Mouse (Mus musculus) embryonic facial prominence, embryonic 11.5 days (tissue): ENCODE results near the gene Ap4m1. TPM values are rescaled to one million over a fixed set of nuclear protein-coding genes. Genes with fewer than 3 reads are reported as not detected.

Source experiments
- ATAC-seq: fragments of 200-750 bp; cut with Nextera tagmentation; replicated peaks from 2 replicates; pipeline ENCODE4 v1.8.0; 2017; ENCODE audit warnings: low read depth; ENCODE audit not compliant: insufficient number of reproducible peaks, low FRiP score, low TSS enrichment
- DNase-seq: peaks from one replicate; pipeline ENCODE4 v3.0.0-alpha.2; 2015; ENCODE audit warnings: low spot score
- H3K27ac ChIP-seq: fragments of 300-500 bp; sonication (generic); replicated peaks from 2 replicates; pipeline ENCODE4 v1.5.1; 2014; ENCODE audit warnings: mild to moderate bottlenecking, low read depth, low read length, control low read depth
- H3K27me3 ChIP-seq: fragments of 300-500 bp; sonication (generic); 2 replicates; pipeline ENCODE4 v1.6.1; 2014; ENCODE audit warnings: mild to moderate bottlenecking, low read length, moderate library complexity, mixed read lengths; ENCODE audit not compliant: control insufficient read depth, insufficient read depth
- H3K36me3 ChIP-seq: fragments of 300-500 bp; sonication (generic); replicated peaks from 2 replicates; pipeline ENCODE4 v1.6.1; 2014; ENCODE audit warnings: low read depth, mild to moderate bottlenecking, low read length, moderate library complexity, mixed read lengths; ENCODE audit not compliant: control insufficient read depth, insufficient read depth
- H3K4me1 ChIP-seq: fragments of 300-500 bp; sonication (generic); 2 replicates; pipeline ENCODE4 v1.6.1; 2014; ENCODE audit warnings: low read length, mixed read lengths; ENCODE audit not compliant: control insufficient read depth, insufficient read depth
- H3K4me2 ChIP-seq: fragments of 300-500 bp; sonication (generic); 2 replicates; pipeline ENCODE4 v1.6.1; 2014; ENCODE audit warnings: low read depth, mild to moderate bottlenecking, control low read depth, low read length, moderate library complexity
- H3K4me3 ChIP-seq: fragments of 300-500 bp; sonication (generic); 2 replicates; pipeline ENCODE4 v1.5.1; 2014; ENCODE audit warnings: low read depth, low read length, control low read depth
- H3K9ac ChIP-seq: fragments of 300-500 bp; sonication (generic); replicated peaks from 2 replicates; pipeline ENCODE4 v1.6.1; 2014; ENCODE audit warnings: mild to moderate bottlenecking, control low read depth, low read length
- H3K9me3 ChIP-seq: fragments of 300-500 bp; sonication (generic); replicated peaks from 2 replicates; pipeline ENCODE4 v1.6.1; 2016; ENCODE audit warnings: mild to moderate bottlenecking, low read length, inconsistent platforms, mixed read lengths; ENCODE audit not compliant: control insufficient read depth
- WGBS: fragments of 180-500 bp; shearing (Covaris S2); extraction: QIAGEN DNeasy Blood & Tissue Kit; methylation state at CpG from one replicate; pipeline ENCODE4 v1.1.7; 2014; 5-methylcytosine and 5-hydroxymethylcytosine counted together
- polyA plus RNA-seq: library from polyadenylated mRNA; unstranded; fragments of >200 nt; fragmentation: Nextera tagmentation; extraction: Ambion mirVana; gene quantifications from 2 replicates; pipeline ENCODE4 v1.2.1, GENCODE M21; 2014

The Ap4m1 gene
- polyA plus RNA-seq, 1 experiment from 2014 or later = 19.7 TPM

GRCm38 (mm10) chr5:138160224-138160762, 11.5 kb upstream of the Ap4m1 start:
- peak overlapping the region; percentile 84 for H3K9ac ChIP-seq
- H3K27me3 ChIP-seq = no peaks in the 10 kb centered on the region
- H3K36me3 ChIP-seq = peaks cover 8% of the 10 kb centered on the region
- DNase-seq = no peak
- no peaks in the 10 kb centered on the region for H3K9me3 ChIP-seq
- peak overlapping the region; percentile 71 for H3K4me3 ChIP-seq
- WGBS = 67% methylated on average over 7 of the region's 7 CpGs
- no peak for ATAC-seq
- peak overlapping the region; percentile 47 for H3K4me2 ChIP-seq
- no peaks in the 10 kb centered on the region for H3K4me1 ChIP-seq
- H3K27ac ChIP-seq = no peak overlapping the region

- H3K9me3 ChIP-seq = no peaks in the 10 kb centered on the region
- H3K27ac ChIP-seq = peak within 1 kb of the TSS; percentile 22; the same call in 1 of the 2 replicates
- DNase-seq = peak; percentile 96
- no peaks in the 10 kb centered on the region for H3K4me1 ChIP-seq
- H3K4me2 ChIP-seq = peak within 1 kb of the TSS; percentile 47
- H3K9ac ChIP-seq = peak within 1 kb of the TSS; percentile 84
- 1% methylated on average over 42 of the region's 42 CpGs for WGBS
- no peaks in the 10 kb centered on the region for H3K27me3 ChIP-seq
- ATAC-seq = peak; percentile 96
- peaks cover 12% of the 10 kb centered on the region for H3K36me3 ChIP-seq
- H3K4me3 ChIP-seq = peak within 1 kb of the TSS; percentile 71
These were observed 10.7 kb upstream of the Ap4m1 start, which contains the start of gene Cops6 for GRCm38 (mm10) chr5:138160842-138161665. Gene Cops6 (plus strand): TSS chr5:138161071.

- H3K36me3 ChIP-seq = peaks cover 23% of the 10 kb centered on the region
- no peak overlapping the region for H3K4me3 ChIP-seq
- WGBS = 75% methylated on average over 6 of the region's 6 CpGs
These were observed 8.8 kb upstream of the Ap4m1 start for GRCm38 (mm10) chr5:138163046-138163445.

GRCm38 (mm10) chr5:138163610-138164009, 8.2 kb upstream of the Ap4m1 start:
- 69% methylated on average over 10 of the region's 10 CpGs for WGBS
- no peak for DNase-seq

More at GRCm38 (mm10) chr5:138163046-138163445, 8.8 kb upstream of the Ap4m1 start:
- Histone ChIP-seq H3K9ac (no peak overlapping the region), H3K27me3 (no peaks in the 10 kb centered on the region), H3K9me3 (no peaks in the 10 kb centered on the region), H3K4me2 (no peak overlapping the region), H3K27ac (no peak overlapping the region), H3K4me1 (no peaks in the 10 kb centered on the region)
- DNase-seq (no peak), ATAC-seq (no peak)

GRCm38 (mm10) chr5:138165594-138165993, 6.2 kb upstream of the Ap4m1 start:
- Histone ChIP-seq H3K36me3 (peaks cover 27% of the 10 kb centered on the region), H3K27me3 (no peaks in the 10 kb centered on the region), H3K4me3 (no peak overlapping the region), H3K9me3 (no peaks in the 10 kb centered on the region), H3K9ac (no peak overlapping the region), H3K4me2 (no peak overlapping the region), H3K27ac (no peak overlapping the region), H3K4me1 (no peaks in the 10 kb centered on the region)
- ATAC-seq (no peak), DNase-seq (no peak)
- 67% methylated on average over 8 of the region's 8 CpGs for WGBS

More at GRCm38 (mm10) chr5:138163610-138164009, 8.2 kb upstream of the Ap4m1 start:
- Histone ChIP-seq H3K4me2 (no peak overlapping the region), H3K9me3 (no peaks in the 10 kb centered on the region), H3K4me3 (no peak overlapping the region), H3K27me3 (no peaks in the 10 kb centered on the region), H3K27ac (no peak overlapping the region), H3K9ac (no peak overlapping the region), H3K4me1 (no peaks in the 10 kb centered on the region), H3K36me3 (peaks cover 27% of the 10 kb centered on the region)
- no peak for ATAC-seq

- under 1% methylated on average over 47 of the region's 47 CpGs for WGBS
- Histone ChIP-seq H3K27me3 (no peaks in the 10 kb centered on the region), H3K4me1 (no peaks in the 10 kb centered on the region), H3K27ac (peak overlapping the region; percentile 94), H3K9me3 (no peaks in the 10 kb centered on the region), H3K9ac (peak overlapping the region; percentile 84), H3K4me3 (peak overlapping the region; percentile 71), H3K4me2 (peak overlapping the region; percentile 65), H3K36me3 (peaks cover 15% of the 10 kb centered on the region)
- peak; percentile 86 for ATAC-seq
- peak; percentile 97 for DNase-seq
These were observed 753 bp upstream of the Ap4m1 start for GRCm38 (mm10) chr5:138170936-138171561.

GRCm38 (mm10) chr5:138173217-138173616, 1.4 kb downstream of the Ap4m1 start:
- DNase-seq (no peak), ATAC-seq (no peak)
- Histone ChIP-seq H3K27ac (no peak overlapping the region), H3K36me3 (peaks cover 5% of the 10 kb centered on the region), H3K27me3 (no peaks in the 10 kb centered on the region), H3K4me3 (no peak overlapping the region), H3K4me1 (no peaks in the 10 kb centered on the region), H3K9me3 (no peaks in the 10 kb centered on the region), H3K4me2 (no peak overlapping the region), H3K9ac (no peak overlapping the region)
- WGBS = 82% methylated on average over 3 of the region's 3 CpGs
